Mouse (Mus musculus) gastrocnemius, adult 18-20 months (tissue): ENCODE results near the gene Scamp3. TPM values are rescaled to one million over a fixed set of nuclear protein-coding genes. Genes with fewer than 3 reads are reported as not detected.
A peak's percentile ranks its signal among the peaks of the same experiment; 100 is the strongest.
"Not testable (repeated sequence)": the region's sequence is repeated elsewhere in the genome, so short reads cannot be mapped to it uniquely, and the experiment has no call there.

Source experiments
- DNase-seq: peaks from one replicate; pipeline ENCODE4 v3.0.0; 2021; ENCODE audit warnings: low spot score
- long read RNA-seq, 2 experiments: library from polyadenylated mRNA; stranded (forward); transcript quantifications; one replicate each; pipeline ENCODE4 v2.0.0; 2021
- total RNA-seq, 2 experiments: library from RNA; stranded (reverse); gene quantifications; 2 replicates each; pipeline ENCODE4 v1.2.3; 2021

Scamp3 gene
- total RNA-seq: 10 to 100 TPM; 37.8 to 38.4 TPM
- long read RNA-seq, experiment 1, transcript Scamp3-203 (9 exons, 1,475 nt): minor isoform, 23 of 76 reads
- long read RNA-seq, experiment 1, transcript Scamp3-201 (9 exons, 1,489 nt): major isoform, 50 of 76 reads
- long read RNA-seq, experiment 1, partial matches to known transcripts: 3 of 76 reads
- long read RNA-seq, experiment 1, other reads (novel, unspliced or antisense): 0 of 76 reads
- long read RNA-seq, experiment 2, transcript Scamp3-201 (9 exons, 1,489 nt): minor isoform, 23 of 53 reads
- long read RNA-seq, experiment 2, transcript Scamp3-203 (9 exons, 1,475 nt): major isoform, 24 of 53 reads
- long read RNA-seq, experiment 2, partial matches to known transcripts: 4 of 53 reads
- long read RNA-seq, experiment 2, other reads (novel, unspliced or antisense): 2 of 53 reads

GRCm38 (mm10) chr3:89177242-89178106 lies at the start of gene Scamp3:
Gene Scamp3, plus strand, starts transcription at chr3:89177473.
- peak; percentile 85 for DNase-seq

- DNase-seq: no peak
These were observed 47.4 kb upstream of the Scamp3 start for GRCm38 (mm10) chr3:89129908-89130307.

GRCm38 (mm10) chr3:89131816-89132215 lies 45.5 kb upstream of the Scamp3 start:
- DNase-seq: no peak

- no peak for DNase-seq
These were observed 44.8 kb upstream of the Scamp3 start for GRCm38 (mm10) chr3:89132285-89133062.

- no peak for DNase-seq
These were observed 44.2 kb upstream of the Scamp3 start for GRCm38 (mm10) chr3:89133063-89133450.

GRCm38 (mm10) chr3:89133752-89134151 lies 43.5 kb upstream of the Scamp3 start:
- no peak for DNase-seq

- no peak for DNase-seq
These were observed 41.3 kb upstream of the Scamp3 start, which contains the start of gene Pklr for GRCm38 (mm10) chr3:89135958-89136357. Gene Pklr, plus strand, starts transcription at chr3:89136142.

GRCm38 (mm10) chr3:89136365-89136764 lies 40.9 kb upstream of the Scamp3 start:
- no peak for DNase-seq

GRCm38 (mm10) chr3:89144821-89145220 lies 32.5 kb upstream of the Scamp3 start:
- no peak for DNase-seq

- no peak for DNase-seq
These were observed 31.7 kb upstream of the Scamp3 start for GRCm38 (mm10) chr3:89145566-89145965.

GRCm38 (mm10) chr3:89147101-89147978 lies 29.9 kb upstream of the Scamp3 start:
- DNase-seq: no peak

GRCm38 (mm10) chr3:89147979-89148311 lies 29.3 kb upstream of the Scamp3 start:
- DNase-seq: no peak

- DNase-seq: no peak
These were observed 28.7 kb upstream of the Scamp3 start for GRCm38 (mm10) chr3:89148567-89148966.

- DNase-seq: no peak
These were observed 25.0 kb upstream of the Scamp3 start for GRCm38 (mm10) chr3:89152084-89152835.

GRCm38 (mm10) chr3:89156951-89157350 lies 20.3 kb upstream of the Scamp3 start:
- DNase-seq: no peak

- DNase-seq: no peak
These were observed 18.6 kb upstream of the Scamp3 start for GRCm38 (mm10) chr3:89158651-89159050.

- DNase-seq: peak; percentile 49
These were observed 18.1 kb upstream of the Scamp3 start for GRCm38 (mm10) chr3:89159211-89159610.

GRCm38 (mm10) chr3:89159616-89160344 lies 17.5 kb upstream of the Scamp3 start, which contains the start of gene Hcn3:
Gene Hcn3, minus strand, starts transcription at chr3:89160196.
- DNase-seq: no peak

- not testable (repeated sequence) for DNase-seq
These were observed 16.1 kb upstream of the Scamp3 start for GRCm38 (mm10) chr3:89161207-89161606.
